Mouse (Mus musculus): ENCODE results near the gene Cdk14.

GRCm38 (mm10) chr5:5370322-5371082 is 49.6 kb downstream of the Cdk14 start:
- TF ChIP-seq CTCF (conservative IDR thresholded peaks at IDR 0.05; ENCODE audit: low read length) = no peak
- no peak for TF ChIP-seq NANOG (IDR thresholded peaks at IDR 0.05; ENCODE audit: borderline replicate concordance, low read length)
- TF ChIP-seq POU5F1 (IDR thresholded peaks at IDR 0.05; ENCODE audit: borderline replicate concordance, low read length) = no peak

All from E14TG2a.4 (cell line).